Mouse (Mus musculus) spleen, postnatal 0 days (tissue): Measurements from ENCODE around the gene Bad. TPM values are rescaled to one million over a fixed set of nuclear protein-coding genes. Genes with fewer than 3 reads are reported as not detected.

Experiments used
- polyA plus RNA-seq: library from polyadenylated mRNA; unstranded; fragments of >200 nt; fragmentation: Nextera tagmentation; extraction: Ambion mirVana; gene quantifications from 2 replicates; pipeline ENCODE4 v1.2.1, GENCODE M21; 2015

The Bad gene
- polyA plus RNA-seq, 1 experiment from 2014 or later: 35.9 TPM

Other genes starting within 250 kb of the Bad start
- 11.4 and 13.0 TPM in 2 replicates for gene Rps6ka4, start 101.2 kb upstream of the Bad start, polyA plus RNA-seq
- gene Ccdc88b, start 83.7 kb upstream of the Bad start, polyA plus RNA-seq: 7.4 and 10.9 TPM in 2 replicates
- gene Trmt112, start 32.2 kb upstream of the Bad start, polyA plus RNA-seq: 127 and 129 TPM in 2 replicates
- gene Prdx5, start 31.8 kb upstream of the Bad start, polyA plus RNA-seq: 259 and 334 TPM in 2 replicates
- 7.2 and 9.0 TPM in 2 replicates for gene Esrra, start 20.0 kb upstream of the Bad start, polyA plus RNA-seq
- gene Catsperz, start 16.5 kb upstream of the Bad start, polyA plus RNA-seq: 1.2 and 2.1 TPM in 2 replicates
- 0.20 and 0.28 TPM in 2 replicates for gene Kcnk4, start 7.3 kb upstream of the Bad start, polyA plus RNA-seq
- gene Gpr137, start 619 bp downstream of the Bad start, polyA plus RNA-seq: 11.0 and 14.9 TPM in 2 replicates
- 102 and 119 TPM in 2 replicates for gene Ppp1r14b, start 33.1 kb downstream of the Bad start, polyA plus RNA-seq
- 10.4 and 13.6 TPM in 2 replicates for gene Plcb3, start 34.6 kb downstream of the Bad start, polyA plus RNA-seq
- gene Fkbp2, start 38.6 kb downstream of the Bad start, polyA plus RNA-seq: 70.3 and 74.9 TPM in 2 replicates
- gene Vegfb, start 45.8 kb downstream of the Bad start, polyA plus RNA-seq: 14.6 and 17.7 TPM in 2 replicates
- 14.3 and 18.0 TPM in 2 replicates for gene Dnajc4, start 50.7 kb downstream of the Bad start, polyA plus RNA-seq
- 14.0 and 15.2 TPM in 2 replicates for gene Nudt22, start 54.3 kb downstream of the Bad start, polyA plus RNA-seq
- 3.2 and 3.7 TPM in 2 replicates for gene Trpt1, start 54.3 kb downstream of the Bad start, polyA plus RNA-seq
- 123 and 124 TPM in 2 replicates for gene Fermt3, start 77.6 kb downstream of the Bad start, polyA plus RNA-seq
- gene Stip1, start 98.1 kb downstream of the Bad start, polyA plus RNA-seq: 72.5 and 74.9 TPM in 2 replicates
- 7.3 and 8.6 TPM in 2 replicates for gene Macrod1, start 114.9 kb downstream of the Bad start, polyA plus RNA-seq
- gene Flrt1, start 163.9 kb downstream of the Bad start, polyA plus RNA-seq: 0.24 and 0.40 TPM in 2 replicates